Mouse (Mus musculus) liver, postnatal 0 days (tissue): ENCODE data around the gene Uts2b. TPM values are rescaled to one million over a fixed set of nuclear protein-coding genes. Genes with fewer than 3 reads are reported as not detected.

Source experiments
- ATAC-seq: fragments of 200-750 bp; cut with Nextera tagmentation; 2 replicates; pipeline ENCODE4 v1.8.0; 2017; ENCODE audit warnings: mild to moderate bottlenecking, moderate library complexity
- DNase-seq: peaks from one replicate; pipeline ENCODE4 v3.0.0-alpha.2; 2016
- H3K27ac ChIP-seq: fragments of 300-500 bp; sonication (generic); 2 replicates; pipeline ENCODE4 v1.5.1; 2014; ENCODE audit warnings: antibody characterized with exemption, moderate library complexity, mild to moderate bottlenecking, low read depth
- H3K27me3 ChIP-seq: fragments of 300-500 bp; sonication (generic); 2 replicates; pipeline ENCODE4 v1.6.1; 2014; ENCODE audit warnings: low read length, control low read depth, mixed read lengths; ENCODE audit not compliant: insufficient read depth
- H3K36me3 ChIP-seq: fragments of 300-500 bp; sonication (generic); replicated peaks from 2 replicates; pipeline ENCODE4 v1.6.1; 2014; ENCODE audit warnings: mild to moderate bottlenecking, control low read depth, low read length, moderate library complexity, mixed read lengths; ENCODE audit not compliant: insufficient read depth
- H3K4me1 ChIP-seq: fragments of 300-500 bp; sonication (generic); 2 replicates; pipeline ENCODE4 v1.6.1; 2014; ENCODE audit warnings: antibody characterized with exemption, mild to moderate bottlenecking, control low read depth; ENCODE audit not compliant: insufficient read depth
- H3K4me2 ChIP-seq: fragments of 300-500 bp; sonication (generic); 2 replicates; pipeline ENCODE4 v1.6.1; 2014; ENCODE audit warnings: low read depth, mild to moderate bottlenecking, low read length, moderate library complexity, mixed read lengths
- H3K4me3 ChIP-seq: fragments of 300-500 bp; sonication (generic); 2 replicates; pipeline ENCODE4 v1.5.1; 2014; ENCODE audit warnings: low read depth, low read length
- H3K9ac ChIP-seq: fragments of 300-500 bp; sonication (generic); replicated peaks from 2 replicates; pipeline ENCODE4 v1.6.1; 2014; ENCODE audit warnings: mild to moderate bottlenecking, moderate library complexity
- H3K9me3 ChIP-seq: fragments of 300-500 bp; sonication (generic); 2 replicates; pipeline ENCODE4 v1.6.1; 2016; ENCODE audit warnings: mild to moderate bottlenecking, control low read depth, low read length, mixed read lengths
- CTCF ChIP-seq: sonication (generic); IDR thresholded peaks from 2 replicates; pipeline ENCODE4 v1.5.1; 2016; ENCODE audit warnings: antibody characterized with exemption, low read depth
- EP300 ChIP-seq: IDR thresholded peaks from 2 replicates; pipeline ENCODE4 v1.6.1; 2016; ENCODE audit warnings: antibody characterized with exemption, low read depth, mild to moderate bottlenecking
- WGBS: fragments of 180-500 bp; shearing (Covaris S2); extraction: QIAGEN DNeasy Blood & Tissue Kit; methylation state at CpG from one replicate; pipeline ENCODE4 v1.1.7; 2014; ENCODE audit not compliant: insufficient replicate concordance; 5-methylcytosine and 5-hydroxymethylcytosine counted together
- polyA plus RNA-seq: library from polyadenylated mRNA; unstranded; fragments of >200 nt; fragmentation: Nextera tagmentation; extraction: Ambion mirVana; gene quantifications from 2 replicates; pipeline ENCODE4 v1.2.1, GENCODE M21; 2015

Gene Uts2b
- polyA plus RNA-seq, 1 experiment from 2014 or later: not detected

DNA sequence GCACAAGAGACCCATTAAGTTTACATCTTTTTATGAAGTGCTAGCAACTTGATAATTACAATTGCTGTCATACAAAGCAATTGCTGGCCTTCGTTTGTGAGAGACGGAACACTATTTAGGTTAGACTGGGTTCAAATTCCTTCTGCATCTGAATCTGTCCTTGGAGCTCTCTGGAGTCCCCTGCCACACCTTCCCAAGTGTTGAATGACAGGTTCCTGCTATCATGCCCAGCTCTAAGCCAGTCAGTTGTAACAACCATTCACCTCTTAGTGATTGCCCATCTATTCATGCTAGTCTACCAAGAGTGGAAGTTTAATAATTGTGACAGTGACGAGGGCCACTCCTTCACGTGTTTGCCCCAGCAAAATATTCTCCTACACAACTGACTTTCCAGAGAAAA, 12.2 kb upstream of the Uts2b start:
- WGBS: 72% methylated on average over 4 of the region's 4 CpGs
- H3K9me3 ChIP-seq: no peaks in the 10 kb centered on the region
- no peak for DNase-seq
- no peak overlapping the region for H3K27ac ChIP-seq
- H3K4me2 ChIP-seq: no peak overlapping the region
- H3K4me1 ChIP-seq: no peaks in the 10 kb centered on the region; the same call in 1 of the 2 replicates
- H3K4me3 ChIP-seq: no peak overlapping the region
- H3K9ac ChIP-seq: no peak overlapping the region
- no peaks in the 10 kb centered on the region for H3K27me3 ChIP-seq
- no peak for ATAC-seq
- no peaks in the 10 kb centered on the region for H3K36me3 ChIP-seq
- TF ChIP-seq CTCF (no peak), EP300 (no peak)

DNA sequence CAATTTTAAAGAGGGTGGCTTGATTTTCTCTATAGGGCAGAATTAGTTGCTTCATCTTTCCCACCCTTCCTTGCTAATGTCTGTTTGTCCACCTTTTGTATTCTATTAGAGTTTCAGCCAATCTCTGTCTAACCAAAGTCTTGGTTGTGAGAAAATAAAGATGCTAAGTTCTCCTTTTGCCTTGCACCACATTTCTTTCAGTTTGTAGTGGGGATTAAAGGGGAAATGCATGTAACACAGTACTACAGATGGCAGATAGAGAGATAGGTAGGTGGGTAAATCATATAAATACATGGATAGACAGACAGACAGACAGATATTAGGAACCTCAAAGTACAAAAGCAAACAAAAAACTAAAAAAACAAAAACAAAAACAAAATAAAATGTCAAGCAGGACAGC, 6.5 kb upstream of the Uts2b start:
- DNase-seq: no peak
- ATAC-seq: no peak
- no peaks in the 10 kb centered on the region for H3K27me3 ChIP-seq
- no peaks in the 10 kb centered on the region for H3K9me3 ChIP-seq
- H3K4me3 ChIP-seq: no peak overlapping the region
- H3K27ac ChIP-seq: no peak overlapping the region
- TF ChIP-seq EP300: no peak
- no peak for TF ChIP-seq CTCF
- peaks cover 12% of the 10 kb centered on the region for H3K4me1 ChIP-seq
- H3K4me2 ChIP-seq: no peak overlapping the region
- no peaks in the 10 kb centered on the region for H3K36me3 ChIP-seq
- no peak overlapping the region for H3K9ac ChIP-seq

DNA sequence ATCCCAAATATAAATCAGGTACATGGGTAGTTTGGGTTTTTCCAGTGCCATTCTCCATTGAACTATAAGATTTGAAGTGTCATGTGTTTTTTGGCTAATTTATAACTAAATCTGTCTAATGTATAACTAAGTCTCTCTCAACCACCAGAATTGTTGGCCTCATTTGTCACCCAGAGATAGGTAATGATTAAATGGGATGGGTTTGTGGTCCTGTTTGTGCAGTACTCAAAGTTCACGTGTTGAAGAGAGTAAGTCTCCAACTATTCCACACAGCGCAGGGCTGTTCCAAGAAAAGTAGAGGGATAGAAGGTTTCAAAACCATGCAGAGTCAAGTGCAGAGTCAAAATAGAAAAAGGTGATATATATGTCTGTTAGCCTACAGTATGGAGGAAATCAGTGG, 5.3 kb upstream of the Uts2b start:
- Histone ChIP-seq H3K4me1 (peaks cover 12% of the 10 kb centered on the region), H3K27ac (no peak overlapping the region), H3K9me3 (no peaks in the 10 kb centered on the region), H3K36me3 (no peaks in the 10 kb centered on the region), H3K27me3 (no peaks in the 10 kb centered on the region), H3K4me3 (no peak overlapping the region), H3K9ac (no peak overlapping the region), H3K4me2 (0 out of 2 replicates have a peak overlapping the region, but pooled peaks have one; percentile 1)
- 54% methylated on average over 2 of the region's 2 CpGs for WGBS
- DNase-seq (no peak), ATAC-seq (peak; percentile 92)
- no peak for TF ChIP-seq CTCF
- TF ChIP-seq EP300: no peak

DNA sequence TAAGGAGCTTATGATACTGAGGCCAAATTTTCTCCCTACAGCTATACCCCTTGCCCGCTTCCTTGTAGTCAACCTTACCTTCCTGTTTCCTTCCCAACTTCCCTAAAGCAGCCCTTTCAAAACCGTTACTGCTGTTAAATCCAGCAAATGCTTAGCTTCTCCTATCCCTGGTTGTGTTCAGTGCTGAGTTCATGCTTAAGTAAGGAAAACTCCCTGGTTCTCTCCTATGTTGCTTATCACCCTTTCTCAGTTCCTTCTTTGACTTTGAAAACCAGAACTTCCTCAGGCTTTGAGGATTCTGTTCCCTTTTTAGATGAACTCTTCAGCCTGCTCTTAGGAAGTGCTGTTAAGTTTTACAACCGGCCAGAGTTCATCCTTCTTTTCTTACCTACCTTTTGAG, 4.1 kb upstream of the Uts2b start:
- peak; percentile 36; the same call in 1 of the 2 replicates for ATAC-seq
- no peak overlapping the region for H3K9ac ChIP-seq
- H3K36me3 ChIP-seq: no peaks in the 10 kb centered on the region
- WGBS: 28% methylated on average over 3 of the region's 3 CpGs
- H3K4me2 ChIP-seq: no peak overlapping the region
- H3K4me3 ChIP-seq: no peak overlapping the region
- no peak for TF ChIP-seq EP300
- no peak for TF ChIP-seq CTCF
- no peak for DNase-seq
- no peak overlapping the region for H3K27ac ChIP-seq
- peaks cover 12% of the 10 kb centered on the region for H3K4me1 ChIP-seq
- no peaks in the 10 kb centered on the region for H3K27me3 ChIP-seq
- no peaks in the 10 kb centered on the region for H3K9me3 ChIP-seq

DNA sequence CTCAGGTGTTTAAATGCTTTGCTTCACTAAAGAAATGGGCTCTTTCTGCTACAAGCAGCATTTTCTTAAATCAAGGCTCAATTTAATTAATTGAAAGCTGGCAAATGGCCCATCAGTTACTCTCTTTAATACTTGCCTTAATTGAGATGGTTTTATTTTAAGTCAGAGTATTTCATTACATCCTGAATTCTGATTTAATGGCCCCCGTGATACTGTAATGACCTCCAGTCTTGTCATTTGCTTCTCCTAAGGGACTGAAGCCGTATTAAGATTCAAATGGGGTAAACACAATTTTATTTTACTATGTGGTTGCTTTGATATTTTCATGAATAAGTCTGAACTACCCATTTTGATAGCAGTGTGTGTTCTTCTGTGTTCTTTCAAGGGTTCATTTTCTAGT, 661 bp upstream of the Uts2b start:
- ATAC-seq: no peak
- WGBS: 76% methylated on average over 2 of the region's 2 CpGs

DNA sequence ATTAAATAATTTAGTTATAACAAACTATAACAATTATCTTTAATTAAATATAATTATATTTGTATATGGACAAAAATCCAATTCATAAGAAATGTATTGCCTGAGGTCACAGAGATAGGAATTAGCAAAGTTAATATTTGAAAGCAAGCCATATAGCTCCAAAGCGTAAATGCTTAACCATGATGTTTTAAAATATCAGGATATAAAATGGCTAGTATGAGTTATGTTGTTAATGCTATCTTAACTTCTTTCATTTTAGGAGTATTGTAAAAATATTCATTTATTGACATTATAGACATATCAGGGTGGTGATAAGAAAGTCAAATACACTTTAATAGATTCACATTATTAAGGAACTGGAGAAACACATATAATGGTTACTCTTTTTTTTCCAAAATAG, 10.0 kb downstream of the Uts2b start:
- no peaks in the 10 kb centered on the region for H3K9me3 ChIP-seq
- no peaks in the 10 kb centered on the region for H3K36me3 ChIP-seq
- H3K4me1 ChIP-seq: no peaks in the 10 kb centered on the region
- H3K9ac ChIP-seq: no peak overlapping the region
- TF ChIP-seq CTCF (no peak), EP300 (no peak)
- DNase-seq (no peak), ATAC-seq (no peak)
- no peak overlapping the region for H3K27ac ChIP-seq
- H3K4me2 ChIP-seq: no peak overlapping the region
- H3K27me3 ChIP-seq: no peaks in the 10 kb centered on the region
- no peak overlapping the region for H3K4me3 ChIP-seq
- 86% methylated on average over 1 of the region's 1 CpGs for WGBS

More for the DNA sequence above, 661 bp upstream of the Uts2b start:
- Histone ChIP-seq H3K9ac (no peak overlapping the region), H3K4me3 (no peak overlapping the region), H3K27me3 (no peaks in the 10 kb centered on the region), H3K4me2 (no peak overlapping the region), H3K36me3 (no peaks in the 10 kb centered on the region), H3K9me3 (no peaks in the 10 kb centered on the region), H3K27ac (no peak overlapping the region), H3K4me1 (peaks cover 5% of the 10 kb centered on the region)
- TF ChIP-seq CTCF (no peak), EP300 (no peak)
- DNase-seq: no peak

DNA sequence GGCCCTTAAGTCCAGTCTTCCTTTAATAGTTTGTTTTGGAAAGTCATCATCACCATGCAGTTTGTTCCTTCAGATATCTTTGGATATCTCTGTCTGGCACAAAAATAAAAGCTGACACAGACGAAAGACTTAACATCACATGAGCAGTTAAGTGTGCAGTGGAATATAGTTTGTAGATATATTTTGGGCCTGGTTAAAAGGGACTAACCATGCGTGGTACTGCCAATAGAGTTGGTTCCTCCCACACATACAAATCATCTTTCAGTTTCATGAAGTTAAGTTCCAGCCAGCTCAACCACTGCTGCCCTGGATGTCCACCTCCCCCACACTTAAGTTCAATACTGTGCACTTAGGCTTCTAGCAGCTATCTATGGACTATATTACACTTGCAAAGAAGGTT, 15.6 kb downstream of the Uts2b start:
- no peaks in the 10 kb centered on the region for H3K27me3 ChIP-seq
- no peak overlapping the region for H3K4me2 ChIP-seq
- no peak for TF ChIP-seq EP300
- TF ChIP-seq CTCF: no peak
- no peak for DNase-seq
- no peaks in the 10 kb centered on the region for H3K36me3 ChIP-seq
- no peak overlapping the region for H3K4me3 ChIP-seq
- no peak for ATAC-seq
- H3K9ac ChIP-seq: no peak overlapping the region
- H3K9me3 ChIP-seq: no peaks in the 10 kb centered on the region
- WGBS: 62% methylated on average over 2 of the region's 2 CpGs
- H3K27ac ChIP-seq: no peak overlapping the region
- H3K4me1 ChIP-seq: no peaks in the 10 kb centered on the region
